Mouse (Mus musculus): Measurements from ENCODE around the gene Tmem59l. TPM values are rescaled to one million over a fixed set of nuclear protein-coding genes. Genes with fewer than 3 reads are reported as not detected.

The Tmem59l gene
- polyA plus RNA-seq, 1 experiment from 2014 or later = 3.0 TPM

DNA sequence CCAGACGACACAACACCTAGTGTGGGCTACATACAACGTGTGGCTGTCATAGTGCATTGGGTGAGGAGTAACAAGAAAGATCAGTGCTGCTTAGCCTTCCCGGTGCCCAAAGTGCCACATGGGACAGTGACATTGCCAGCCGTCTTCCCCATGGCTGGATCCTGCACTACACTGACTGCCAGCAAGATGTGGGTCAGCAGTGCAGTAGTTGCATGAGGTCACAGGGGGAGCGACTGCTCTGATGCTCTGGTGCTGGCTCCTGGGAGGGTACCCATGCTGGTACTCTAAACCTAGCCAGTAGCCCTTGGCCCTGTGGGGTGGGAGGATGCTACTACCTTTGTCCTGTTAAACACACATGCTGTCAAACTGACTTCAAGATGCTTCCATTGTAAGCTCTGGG, 27.0 kb downstream of the Tmem59l start:
- no peaks in the 10 kb centered on the region for H3K36me3 ChIP-seq (ENCODE audit: insufficient read depth, low read length)
- H3K4me3 ChIP-seq (replicated peaks; ENCODE audit: low read depth, low read length) = no peak overlapping the region
- ATAC-seq (replicated peaks; ENCODE audit: low FRiP score, low read depth) = no peak
- H3K27me3 ChIP-seq (ENCODE audit: insufficient read depth, low read length) = no peaks in the 10 kb centered on the region
- no peak overlapping the region for H3K9ac ChIP-seq (ENCODE audit: low read depth, low read length)
- no peaks in the 10 kb centered on the region for H3K9me3 ChIP-seq (replicated peaks; ENCODE audit: low read length)
- no peak for DNase-seq (ENCODE audit: low spot score)
- H3K4me1 ChIP-seq (replicated peaks; ENCODE audit: insufficient read depth, low read length) = no peaks in the 10 kb centered on the region
- TF ChIP-seq CTCF (IDR thresholded peaks at IDR 0.05; ENCODE audit: low read depth) = no peak
- no peak overlapping the region for H3K27ac ChIP-seq
- 94% methylated on average over 5 of the region's 5 CpGs for WGBS
- H3K4me2 ChIP-seq (ENCODE audit: low read length) = no peak overlapping the region

DNA sequence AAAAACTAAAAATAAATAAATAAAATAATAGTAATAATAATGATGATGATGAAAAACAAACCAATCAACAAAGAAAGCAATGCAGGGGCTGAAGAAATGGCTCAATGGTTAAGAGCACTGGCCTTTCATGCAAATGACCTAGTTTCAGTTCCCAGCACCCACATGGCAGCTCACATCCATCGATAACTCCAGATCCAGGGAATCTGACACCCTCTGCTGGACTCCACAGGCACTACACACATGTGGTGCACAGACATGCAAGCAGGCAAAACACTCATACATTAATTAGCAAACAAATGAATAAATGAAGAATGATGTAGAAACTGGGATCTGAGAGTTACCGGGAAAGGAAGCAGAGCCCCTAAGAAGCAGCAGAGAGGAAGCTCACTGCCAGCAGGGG, 27.5 kb downstream of the Tmem59l start:
- Histone ChIP-seq H3K4me2 (ENCODE audit: low read length) (no peak overlapping the region), H3K4me3 (replicated peaks; ENCODE audit: low read depth, low read length) (no peak overlapping the region), H3K36me3 (ENCODE audit: insufficient read depth, low read length) (no peaks in the 10 kb centered on the region), H3K9me3 (replicated peaks; ENCODE audit: low read length) (no peaks in the 10 kb centered on the region), H3K27ac (no peak overlapping the region), H3K27me3 (ENCODE audit: insufficient read depth, low read length) (no peaks in the 10 kb centered on the region), H3K4me1 (replicated peaks; ENCODE audit: insufficient read depth, low read length) (no peaks in the 10 kb centered on the region), H3K9ac (ENCODE audit: low read depth, low read length) (no peak overlapping the region)
- ATAC-seq (replicated peaks; ENCODE audit: low FRiP score, low read depth) = no peak
- 90% methylated on average over 2 of the region's 2 CpGs for WGBS
- no peak for DNase-seq (ENCODE audit: low spot score)
- no peak for TF ChIP-seq CTCF (IDR thresholded peaks at IDR 0.05; ENCODE audit: low read depth)

DNA sequence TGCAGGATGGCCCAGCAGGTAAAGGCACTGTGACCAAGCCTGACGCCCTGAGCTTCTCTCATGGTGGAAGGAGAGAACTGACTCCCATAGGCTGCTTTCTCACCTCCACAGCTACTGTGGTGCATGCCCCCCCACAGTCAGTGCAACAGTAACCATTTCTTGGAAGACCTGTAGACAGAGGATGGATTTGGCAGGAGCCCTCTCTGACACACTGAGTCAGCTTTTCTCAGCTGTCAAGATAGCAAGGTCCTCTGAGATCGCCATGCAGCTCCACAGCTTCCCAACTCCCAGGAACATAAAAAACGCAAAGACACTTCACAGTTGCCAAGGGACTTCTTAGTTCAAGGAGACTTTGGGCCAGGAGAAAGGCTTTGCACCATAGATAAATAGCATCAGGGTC, 28.7 kb downstream of the Tmem59l start:
- no peaks in the 10 kb centered on the region for H3K36me3 ChIP-seq (ENCODE audit: insufficient read depth, low read length)
- H3K9me3 ChIP-seq (replicated peaks; ENCODE audit: low read length) = no peaks in the 10 kb centered on the region
- no peaks in the 10 kb centered on the region for H3K4me1 ChIP-seq (replicated peaks; ENCODE audit: insufficient read depth, low read length)
- 79% methylated on average over 3 of the region's 3 CpGs for WGBS
- no peaks in the 10 kb centered on the region for H3K27me3 ChIP-seq (ENCODE audit: insufficient read depth, low read length)
- ATAC-seq (replicated peaks; ENCODE audit: low FRiP score, low read depth) = no peak
- TF ChIP-seq CTCF (IDR thresholded peaks at IDR 0.05; ENCODE audit: low read depth) = no peak
- no peak overlapping the region for H3K4me3 ChIP-seq (replicated peaks; ENCODE audit: low read depth, low read length)
- no peak for DNase-seq (ENCODE audit: low spot score)
- no peak overlapping the region for H3K27ac ChIP-seq
- H3K4me2 ChIP-seq (ENCODE audit: low read length) = no peak overlapping the region
- H3K9ac ChIP-seq (ENCODE audit: low read depth, low read length) = no peak overlapping the region

DNA sequence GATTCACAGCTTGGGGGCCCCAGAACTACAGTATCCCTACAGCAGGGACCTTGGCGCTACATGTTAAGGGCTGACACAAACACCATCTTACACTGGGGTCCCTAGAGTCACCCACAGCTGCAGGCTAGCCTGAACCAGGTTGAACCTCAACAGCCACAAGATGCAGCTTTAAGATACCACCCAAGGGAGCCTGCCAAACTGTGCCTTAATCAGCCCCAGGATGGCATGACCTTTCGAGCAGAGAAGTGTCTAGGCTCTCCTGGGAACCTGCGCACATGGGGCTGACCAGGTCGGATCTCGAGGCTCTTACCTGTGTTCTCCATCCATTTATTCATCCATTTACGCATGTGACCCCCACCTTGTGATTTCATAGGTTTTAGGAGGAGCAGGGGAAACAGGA, 29.3 kb downstream of the Tmem59l start:
- no peak for TF ChIP-seq CTCF (IDR thresholded peaks at IDR 0.05; ENCODE audit: low read depth)
- no peaks in the 10 kb centered on the region for H3K9me3 ChIP-seq (replicated peaks; ENCODE audit: low read length)
- H3K9ac ChIP-seq (ENCODE audit: low read depth, low read length) = no peak overlapping the region
- no peak overlapping the region for H3K4me3 ChIP-seq (replicated peaks; ENCODE audit: low read depth, low read length)
- no peak overlapping the region for H3K27ac ChIP-seq
- no peaks in the 10 kb centered on the region for H3K27me3 ChIP-seq (ENCODE audit: insufficient read depth, low read length)
- no peak for ATAC-seq (replicated peaks; ENCODE audit: low FRiP score, low read depth)
- H3K4me2 ChIP-seq (ENCODE audit: low read length) = no peak overlapping the region
- no peak for DNase-seq (ENCODE audit: low spot score)
- WGBS = 85% methylated on average over 6 of the region's 6 CpGs
- H3K4me1 ChIP-seq (replicated peaks; ENCODE audit: insufficient read depth, low read length) = no peaks in the 10 kb centered on the region
- H3K36me3 ChIP-seq (ENCODE audit: insufficient read depth, low read length) = no peaks in the 10 kb centered on the region

- ATAC-seq (replicated peaks; ENCODE audit: low FRiP score, low read depth) (no peak), DNase-seq (ENCODE audit: low spot score) (no peak)
- Histone ChIP-seq H3K27me3 (ENCODE audit: insufficient read depth, low read length) (no peaks in the 10 kb centered on the region), H3K9me3 (replicated peaks; ENCODE audit: low read length) (no peaks in the 10 kb centered on the region), H3K27ac (no peak overlapping the region), H3K4me1 (replicated peaks; ENCODE audit: insufficient read depth, low read length) (no peaks in the 10 kb centered on the region), H3K36me3 (ENCODE audit: insufficient read depth, low read length) (peaks cover 8% of the 10 kb centered on the region), H3K4me3 (replicated peaks; ENCODE audit: low read depth, low read length) (no peak overlapping the region), H3K4me2 (ENCODE audit: low read length) (no peak overlapping the region), H3K9ac (ENCODE audit: low read depth, low read length) (no peak overlapping the region)
- 89% methylated on average over 1 of the region's 1 CpGs for WGBS
- no peak for TF ChIP-seq CTCF (IDR thresholded peaks at IDR 0.05; ENCODE audit: low read depth)
These were observed 30.2 kb downstream of the Tmem59l start for GRCm38 (mm10) chr8:70456996-70457395.

GRCm38 (mm10) chr8:70453852-70454251, 33.3 kb downstream of the Tmem59l start:
- Histone ChIP-seq H3K4me3 (replicated peaks; ENCODE audit: low read depth, low read length) (no peak overlapping the region), H3K4me1 (replicated peaks; ENCODE audit: insufficient read depth, low read length) (no peaks in the 10 kb centered on the region), H3K4me2 (ENCODE audit: low read length) (no peak overlapping the region), H3K9ac (ENCODE audit: low read depth, low read length) (no peak overlapping the region), H3K36me3 (ENCODE audit: insufficient read depth, low read length) (peaks cover 28% of the 10 kb centered on the region), H3K27me3 (ENCODE audit: insufficient read depth, low read length) (no peaks in the 10 kb centered on the region), H3K27ac (no peak overlapping the region), H3K9me3 (replicated peaks; ENCODE audit: low read length) (no peaks in the 10 kb centered on the region)
- DNase-seq (ENCODE audit: low spot score) (no peak), ATAC-seq (replicated peaks; ENCODE audit: low FRiP score, low read depth) (no peak)
- TF ChIP-seq CTCF (IDR thresholded peaks at IDR 0.05; ENCODE audit: low read depth) = no peak
- 90% methylated on average over 5 of the region's 5 CpGs for WGBS

- WGBS = 76% methylated on average over 52 of the region's 52 CpGs
- peaks cover 28% of the 10 kb centered on the region for H3K36me3 ChIP-seq (ENCODE audit: insufficient read depth, low read length)
- H3K4me1 ChIP-seq (replicated peaks; ENCODE audit: insufficient read depth, low read length) = no peaks in the 10 kb centered on the region
- no peak overlapping the region for H3K27ac ChIP-seq
- H3K9ac ChIP-seq (ENCODE audit: low read depth, low read length) = no peak overlapping the region
- DNase-seq (ENCODE audit: low spot score) (no peak), ATAC-seq (replicated peaks; ENCODE audit: low FRiP score, low read depth) (no peak; the same call in 1 of the 2 replicates)
- H3K27me3 ChIP-seq (ENCODE audit: insufficient read depth, low read length) = no peaks in the 10 kb centered on the region
- no peaks in the 10 kb centered on the region for H3K9me3 ChIP-seq (replicated peaks; ENCODE audit: low read length)
- no peak overlapping the region for H3K4me2 ChIP-seq (ENCODE audit: low read length)
- TF ChIP-seq CTCF (IDR thresholded peaks at IDR 0.05; ENCODE audit: low read depth) = no peak
- no peak overlapping the region for H3K4me3 ChIP-seq (replicated peaks; ENCODE audit: low read depth, low read length)
These were observed 34.8 kb downstream of the Tmem59l start for GRCm38 (mm10) chr8:70452196-70452966.

Data from kidney, postnatal 0 days (tissue).